ENCODE assay signal across 23 mouse cellular contexts in genomic region chr14:59525843-59526242, GRCm38 (mm10).
DNase-seq lines count a peak whose midpoint lies in the region; ATAC-seq and TF ChIP-seq lines count a peak whose summit lies in the region.
"Had no signal": no experiment of that assay in that cellular context is flagged by ENCODE, and none has a peak within 500 bp of the region (broad histone marks: within the 10 kb centered on the region; RNA-seq: fewer than 3 reads in every experiment).

No protein-coding gene starts in this region.

- ATAC-seq in lung, embryonic 16.5 days (ENCODE audit: low read depth), result peak; percentile 94
- ATAC-seq: forebrain, embryonic 13.5 days; forebrain, embryonic 16.5 days; hindbrain, postnatal 0 days; Patski had no signal

- TF ChIP-seq RAD21 in MEL (IDR thresholded peaks at IDR 0.05; ENCODE audit: low read depth, low read length), result no peak

- TF ChIP-seq CTCF in MEL (IDR thresholded peaks at IDR 0.05 in 2 of 3, conservative IDR thresholded peaks at IDR 0.05 in 1 of 3; ENCODE audit: control insufficient read depth in 1 of 3, insufficient read depth in 1 of 3, low read depth in 2 of 3, low read length in 3 of 3, poor library complexity in 1 of 3, severe bottlenecking in 1 of 3), result no peak
- no peak for TF ChIP-seq CTCF in left cerebral cortex, adult 2 months (IDR thresholded peaks at IDR 0.05)

- TF ChIP-seq POLR2A in MEL (IDR thresholded peaks at IDR 0.05; ENCODE audit: control insufficient read depth in 1 of 2, insufficient read depth in 1 of 2, low read depth in 1 of 2, low read length in 2 of 2, poor library complexity in 1 of 2), result no peak

- peak; percentile 46 for DNase-seq in heart, adult 11 months
- no peak for DNase-seq in heart, adult 9 months (ENCODE audit: low spot score in 2 of 2)
- no peak for DNase-seq in lung, postnatal 14 days
- peak; percentile 17 for DNase-seq in MEL (ENCODE audit: low read depth, low spot score)
- no peak for DNase-seq in left cerebral cortex, adult 2 months (ENCODE audit: extremely low spot score in 1 of 2, low spot score in 2 of 2)
- DNase-seq: adrenal gland, postnatal 10 days; adrenal gland, postnatal 36 days; cerebellum, adult 18-20 months; cerebellum, adult 9-10 months; cerebellum, postnatal 14 days; gastrocnemius, postnatal 14 days; heart, adult 18-20 months; heart, postnatal 14 days; heart, postnatal 4 days had no signal

- H3K27me3 ChIP-seq in lung, embryonic 16.5 days (ENCODE audit: control insufficient read depth, insufficient read depth, low read depth, low read length), result no peaks in the 10 kb centered on the region
- no peaks in the 10 kb centered on the region for H3K27me3 ChIP-seq in MEL (ENCODE audit: control insufficient read depth in 1 of 2, insufficient read depth in 2 of 2, low read length in 2 of 2)
- H3K27me3 ChIP-seq: forebrain, embryonic 13.5 days; heart, embryonic 13.5 days; Patski had no signal

- no peak for TF ChIP-seq EP300 in MEL (IDR thresholded peaks at IDR 0.05; ENCODE audit: low read depth in 1 of 2, low read length in 2 of 2)

- H3K36me3 ChIP-seq in lung, embryonic 16.5 days (ENCODE audit: control insufficient read depth, insufficient read depth, low read length), result no peaks in the 10 kb centered on the region
- H3K36me3 ChIP-seq in MEL (ENCODE audit: control insufficient read depth in 1 of 2, insufficient read depth in 2 of 2, low read length in 2 of 2), result peaks cover 0 to 5% of the 10 kb centered on the region in 2 experiments; a peak in 3 of 4 replicates
- H3K36me3 ChIP-seq: forebrain, embryonic 10.5 days; heart, embryonic 10.5 days; heart, embryonic 13.5 days had no signal

- intact Hi-C loops in left cerebral cortex, adult 2 months (cut with DNase I), result no loop called here

- H3K4me3 ChIP-seq in lung, embryonic 16.5 days (ENCODE audit: low read length), result no peak overlapping the region
- no peak overlapping the region for H3K4me3 ChIP-seq in MEL (ENCODE audit: control insufficient read depth in 1 of 2, insufficient read depth in 1 of 2, low read depth in 2 of 2, low read length in 2 of 2)
- H3K4me3 ChIP-seq in left cerebral cortex, adult 2 months, result no peak overlapping the region
- H3K4me3 ChIP-seq: forebrain, embryonic 10.5 days; forebrain, embryonic 13.5 days; heart, embryonic 10.5 days; heart, embryonic 13.5 days had no signal

- no peaks in the 10 kb centered on the region for H3K79me2 ChIP-seq in MEL (ENCODE audit: control insufficient read depth, insufficient read depth, low read length, poor library complexity)

- H3K9ac ChIP-seq in lung, embryonic 16.5 days (ENCODE audit: low read length), result no peak overlapping the region
- H3K9ac ChIP-seq in MEL (ENCODE audit: control insufficient read depth, low read depth, low read length, poor library complexity, severe bottlenecking), result no peak overlapping the region
- H3K9ac ChIP-seq: forebrain, embryonic 13.5 days; heart, embryonic 13.5 days; hindbrain, embryonic 14.5 days had no signal

- H3K9me3 ChIP-seq in lung, embryonic 16.5 days (ENCODE audit: control insufficient read depth, low read length), result no peaks in the 10 kb centered on the region
- no peaks in the 10 kb centered on the region for H3K9me3 ChIP-seq in MEL (replicated peaks; ENCODE audit: insufficient read depth, low read length)
- H3K9me3 ChIP-seq: forebrain, embryonic 10.5 days; forebrain, embryonic 13.5 days; heart, embryonic 10.5 days; heart, embryonic 13.5 days had no signal

- H3K27ac ChIP-seq in lung, embryonic 16.5 days (ENCODE audit: low read length), result peak overlapping the region; percentile 77
- H3K27ac ChIP-seq in MEL (ENCODE audit: control insufficient read depth, low read depth, low read length), result no peak overlapping the region
- no peak overlapping the region for H3K27ac ChIP-seq in left cerebral cortex, adult 2 months
- H3K27ac ChIP-seq: forebrain, embryonic 10.5 days; forebrain, embryonic 13.5 days; heart, embryonic 10.5 days; heart, embryonic 13.5 days; hindbrain, embryonic 14.5 days; hindbrain, postnatal 0 days had no signal

- H3K4me1 ChIP-seq in lung, embryonic 16.5 days (replicated peaks; ENCODE audit: control insufficient read depth, insufficient read depth, low read length), result peaks cover 3% of the 10 kb centered on the region; the same call in 1 of the 2 replicates
- H3K4me1 ChIP-seq in MEL (ENCODE audit: control insufficient read depth in 1 of 2, insufficient read depth in 2 of 2, low read length in 2 of 2), result peaks cover 4 to 6% of the 10 kb centered on the region in 2 experiments; a peak in 2 of 4 replicates
- H3K4me1 ChIP-seq: forebrain, embryonic 10.5 days; forebrain, embryonic 13.5 days had no signal

- no peak overlapping the region for H3K4me2 ChIP-seq in lung, embryonic 16.5 days (ENCODE audit: low read depth, low read length)
- H3K4me2 ChIP-seq: forebrain, embryonic 13.5 days; heart, embryonic 13.5 days; hindbrain, embryonic 14.5 days had no signal

- WGBS in lung, embryonic 16.5 days, result 51% methylated on average over 5 of the region's 5 CpGs

TF ChIP-seq in MEL, 35 proteins besides CTCF, POLR2A, EP300 and RAD21:
- TF ChIP-seq POLR2AphosphoS5 (IDR thresholded peaks at IDR 0.05; ENCODE audit: borderline replicate concordance, low read depth, low read length) (no peak), TAL1 (IDR thresholded peaks at IDR 0.05; ENCODE audit: low read length) (no peak), MYC (IDR thresholded peaks at IDR 0.05; ENCODE audit: low read depth, low read length) (no peak), MEF2A (IDR thresholded peaks at IDR 0.05; ENCODE audit: extremely low read depth, insufficient replicate concordance, low read depth, low read length, poor library complexity, severe bottlenecking) (no peak), E2F4 (IDR thresholded peaks at IDR 0.05; ENCODE audit: borderline replicate concordance, low read depth, low read length) (no peak), MYB (IDR thresholded peaks at IDR 0.05; ENCODE audit: low read depth, low read length) (no peak), ELF1 (IDR thresholded peaks at IDR 0.05; ENCODE audit: low read depth, low read length) (no peak), ZMIZ1 (IDR thresholded peaks at IDR 0.05; ENCODE audit: low read depth, low read length) (no peak), HCFC1 (IDR thresholded peaks at IDR 0.05; ENCODE audit: low read depth, low read length) (no peak), MAFK (IDR thresholded peaks at IDR 0.05; ENCODE audit: borderline replicate concordance, low read depth, low read length) (no peak), ETS1 (IDR thresholded peaks at IDR 0.05; ENCODE audit: low read depth, low read length) (no peak), MXI1 (IDR thresholded peaks at IDR 0.05; ENCODE audit: low read depth, low read length) (no peak), KAT2A (conservative IDR thresholded peaks at IDR 0.05; ENCODE audit: low read depth, low read length) (no peak)

Comparison
In these comparisons a context has a peak if more than half of its experiments do, and no peak if none do; other contexts are left out.
1. DNase-seq: peak in heart, adult 11 months (single experiment) and MEL (single experiment); none in heart, adult 9 months (0 of 2), lung, postnatal 14 days (single experiment) and left cerebral cortex, adult 2 months (0 of 2).